Mouse (Mus musculus): ENCODE data around the gene Cks1b.
A peak's percentile ranks its signal among the peaks of the same experiment; 100 is the strongest.

Gene Cks1b

GRCm38 (mm10) chr3:89384331-89385076 lies 33.7 kb downstream of the Cks1b start:
- DNase-seq (ENCODE audit: extremely low read depth, low read depth, low spot score), result peak; percentile 69

- DNase-seq (ENCODE audit: extremely low read depth, low read depth, low spot score), result peak; percentile 99
Observed at GRCm38 (mm10) chr3:89383651-89384255, 34.4 kb downstream of the Cks1b start.

GRCm38 (mm10) chr3:89382950-89383349 lies 35.2 kb downstream of the Cks1b start:
- DNase-seq (ENCODE audit: extremely low read depth, low read depth, low spot score), result peak; percentile 83

DNA sequence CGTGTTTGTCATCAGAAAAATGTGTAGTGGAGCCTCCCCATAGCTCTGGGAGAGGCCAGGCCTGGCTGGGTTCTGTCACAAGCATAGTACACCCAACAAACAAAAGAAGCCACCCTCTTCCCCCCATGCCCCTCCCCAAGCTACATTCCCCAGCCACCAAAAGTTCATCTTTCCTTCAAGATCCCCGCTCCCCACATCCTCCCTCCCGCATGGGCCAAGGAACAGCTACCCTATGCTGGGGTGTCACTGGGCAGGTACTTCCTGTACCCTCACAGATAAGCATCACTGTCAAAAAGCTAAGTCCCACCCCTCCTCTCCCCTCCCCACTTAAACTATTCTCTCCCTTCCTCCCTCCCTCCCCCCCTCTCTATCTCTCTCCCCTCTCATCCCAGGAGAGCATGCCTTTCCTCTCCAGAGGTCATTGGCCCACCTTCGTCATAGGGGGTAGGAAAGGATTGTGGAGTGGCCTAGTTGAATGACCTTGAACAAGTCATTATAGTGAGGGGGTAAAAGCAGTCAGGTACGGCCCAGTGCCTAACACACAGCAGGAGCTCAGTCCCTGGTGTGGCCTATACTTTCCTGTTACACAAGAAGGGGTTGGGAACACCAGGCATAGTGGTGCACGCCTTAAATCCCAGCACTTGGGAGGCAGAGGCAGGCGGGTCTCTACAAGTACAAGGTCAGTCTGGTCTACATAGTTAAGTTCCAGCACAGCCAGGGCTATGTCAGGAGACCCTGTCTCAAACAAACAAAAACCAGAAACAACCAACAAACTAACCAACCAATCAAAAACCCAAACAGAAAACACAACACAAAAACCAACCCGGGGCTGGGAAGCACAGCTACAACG lies 35.9 kb downstream of the Cks1b start:
- DNase-seq (ENCODE audit: extremely low read depth, low read depth, low spot score), result no peak

GRCm38 (mm10) chr3:89381233-89381632 lies 37.0 kb downstream of the Cks1b start:
- DNase-seq (ENCODE audit: extremely low read depth, low read depth, low spot score), result no peak

GRCm38 (mm10) chr3:89380711-89381110 lies 37.5 kb downstream of the Cks1b start:
- no peak for DNase-seq (ENCODE audit: extremely low read depth, low read depth, low spot score)

GRCm38 (mm10) chr3:89380291-89380690 lies 37.9 kb downstream of the Cks1b start:
- DNase-seq (ENCODE audit: extremely low read depth, low read depth, low spot score), result no peak

GRCm38 (mm10) chr3:89379388-89380131 lies 38.6 kb downstream of the Cks1b start:
- DNase-seq (ENCODE audit: extremely low read depth, low read depth, low spot score), result no peak

- no peak for DNase-seq (ENCODE audit: extremely low read depth, low read depth, low spot score)
Observed at GRCm38 (mm10) chr3:89378394-89379067, 39.7 kb downstream of the Cks1b start.

DNA sequence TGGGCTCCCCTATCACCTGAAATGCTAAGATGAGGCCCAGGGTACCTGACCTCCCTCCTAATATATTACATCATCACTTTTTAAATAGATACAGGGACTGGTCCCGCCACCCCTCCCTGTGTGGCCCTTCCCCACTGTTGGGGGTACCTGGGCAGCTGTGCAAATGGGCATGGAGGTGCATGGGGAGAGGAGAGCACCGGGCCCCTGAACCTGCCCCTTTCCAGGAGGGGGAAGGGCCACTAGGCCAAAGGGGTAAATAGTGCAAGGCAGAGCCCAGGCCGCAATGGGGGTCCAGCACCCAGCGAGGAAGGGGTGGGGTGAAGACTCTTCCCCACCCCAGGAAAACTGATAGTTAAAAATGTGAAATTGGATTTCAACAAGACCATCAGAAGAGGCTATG lies 40.4 kb downstream of the Cks1b start:
- DNase-seq (ENCODE audit: extremely low read depth, low read depth, low spot score), result no peak

DNA sequence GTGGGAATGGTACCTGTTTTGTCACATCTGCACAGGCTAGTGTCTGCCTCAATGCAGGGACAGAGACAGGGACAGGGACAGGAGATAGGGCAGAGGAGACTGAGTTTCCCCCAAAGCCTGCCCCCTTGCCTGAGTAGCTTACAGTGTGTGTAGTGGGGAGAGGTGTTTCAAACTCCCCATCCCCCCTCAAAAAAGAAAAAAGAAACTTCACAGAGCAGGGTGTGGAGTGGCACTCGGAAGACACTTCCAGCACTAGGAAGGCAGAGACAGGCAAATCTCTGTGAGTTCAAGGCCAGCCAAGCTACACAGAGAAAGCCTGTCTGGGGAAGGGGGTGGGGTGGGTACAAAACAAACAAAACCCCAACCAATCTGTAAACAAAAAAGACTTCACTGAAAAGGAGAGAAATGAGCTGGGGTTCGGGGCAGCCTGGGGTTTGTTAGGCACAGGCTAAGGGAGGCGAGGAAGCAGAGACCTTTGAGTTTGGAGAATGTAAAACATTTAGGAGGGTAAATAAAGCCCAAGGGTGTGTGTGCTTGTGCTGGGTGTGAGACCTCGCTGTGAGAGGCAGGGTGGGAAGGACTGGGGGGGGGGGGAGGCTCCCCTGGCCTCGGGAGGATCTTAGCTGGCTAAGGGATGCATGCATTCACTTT lies 44.5 kb downstream of the Cks1b start:
- no peak for DNase-seq (ENCODE audit: extremely low read depth, low read depth, low spot score)

GRCm38 (mm10) chr3:89367338-89367737 lies 50.8 kb downstream of the Cks1b start:
- DNase-seq (ENCODE audit: extremely low read depth, low read depth, low spot score), result no peak

GRCm38 (mm10) chr3:89365486-89366414 lies 52.4 kb downstream of the Cks1b start:
- DNase-seq (ENCODE audit: extremely low read depth, low read depth, low spot score), result no peak
